Mouse (Mus musculus) liver, adult 2 months (tissue): ENCODE measurements around the gene Gm10577. TPM values are rescaled to one million over a fixed set of nuclear protein-coding genes. Genes with fewer than 3 reads are reported as not detected.

Source experiments
- DNase-seq: peaks from one replicate; pipeline ENCODE4 v3.0.0-alpha.2; 2011; ENCODE audit warnings: low read depth, low spot score; ENCODE audit errors: extremely low read depth
- H3K27ac ChIP-seq: fragments of 200-500 bp; replicated peaks from 2 replicates; pipeline ENCODE4 v1.5.1; 2012; ENCODE audit warnings: low read depth, mild to moderate bottlenecking, control low read depth, inconsistent platforms, low read length; ENCODE audit not compliant: insufficient read depth
- H3K27me3 ChIP-seq: fragments of 200-500 bp; 2 replicates; pipeline ENCODE4 v1.6.1; 2012; ENCODE audit warnings: mild to moderate bottlenecking, moderate library complexity, low read length, inconsistent platforms; ENCODE audit not compliant: control insufficient read depth, insufficient read depth
- H3K36me3 ChIP-seq: fragments of 200-500 bp; 2 replicates; pipeline ENCODE4 v1.6.1; 2012; ENCODE audit warnings: low read length, inconsistent platforms; ENCODE audit not compliant: control insufficient read depth, insufficient read depth
- H3K4me1 ChIP-seq: fragments of 200-500 bp; 2 replicates; pipeline ENCODE4 v1.6.1; 2011; ENCODE audit warnings: low read length; ENCODE audit not compliant: control insufficient read depth, insufficient read depth
- H3K4me3 ChIP-seq: fragments of 200-500 bp; 2 replicates; pipeline ENCODE4 v1.5.1; 2011; ENCODE audit warnings: low read depth, mild to moderate bottlenecking, control low read depth, low read length, moderate library complexity; ENCODE audit not compliant: insufficient read depth
- H3K79me2 ChIP-seq: fragments of 200-500 bp; 2 replicates; pipeline ENCODE4 v1.6.1; 2012; ENCODE audit warnings: inconsistent platforms, mild to moderate bottlenecking, low read length, moderate library complexity; ENCODE audit not compliant: control insufficient read depth, insufficient read depth
- H3K9ac ChIP-seq: fragments of 200-500 bp; 2 replicates; pipeline ENCODE4 v1.6.1; 2012; ENCODE audit warnings: low read depth, mild to moderate bottlenecking, control low read depth, inconsistent platforms, low read length
- CTCF ChIP-seq: fragments of 200-500 bp; IDR thresholded peaks from 2 replicates; pipeline ENCODE4 v1.5.1; 2011; ENCODE audit warnings: low read depth, low read length, control low read depth
- POLR2A ChIP-seq: fragments of 200-500 bp; IDR thresholded peaks from 2 replicates; pipeline ENCODE4 v1.6.1; 2011; ENCODE audit warnings: low read length, control low read depth; ENCODE audit not compliant: insufficient read depth; ENCODE audit errors: extremely low read depth
- WGBS: fragments of 180-500 bp; shearing (Covaris S2); methylation state at CpG from one replicate; pipeline ENCODE4 v1.1.7; 2018; 5-methylcytosine and 5-hydroxymethylcytosine counted together
- polyA plus RNA-seq: library from polyadenylated mRNA; depleted of rRNA; stranded (reverse); fragments of >200 nt; gene quantifications from 2 replicates; pipeline ENCODE4 v1.2.3, GENCODE M21; 2012
- total RNA-seq: library from RNA; depleted of rRNA; stranded (reverse); fragments of >200 nt; gene quantifications from 2 replicates; pipeline ENCODE4 v1.2.3, GENCODE M21; 2014

Gene Gm10577
- total and polyA plus RNA-seq, 2 experiments: not detected

DNA sequence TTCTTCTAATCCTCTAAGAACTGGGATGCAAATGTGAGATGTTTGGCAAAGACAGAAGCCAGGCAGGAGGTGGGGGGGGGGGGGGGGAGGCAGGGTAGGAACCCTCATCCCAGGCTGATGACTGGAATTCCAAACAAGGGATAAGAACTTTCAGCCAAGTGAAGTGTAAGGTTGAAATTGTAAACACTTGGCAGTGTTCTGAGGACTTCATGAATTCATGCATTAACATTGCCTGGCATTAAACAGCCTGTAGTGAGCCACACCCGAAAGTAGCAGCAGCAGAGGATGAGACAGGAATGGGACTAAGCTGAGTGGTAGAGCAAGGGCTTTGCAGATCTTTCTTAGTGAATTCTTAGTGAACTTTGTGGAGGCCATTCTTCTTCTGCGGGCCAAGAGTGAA is 6.5 kb upstream of the Gm10577 start:
- no peak overlapping the region for H3K9ac ChIP-seq
- DNase-seq: no peak
- no peak overlapping the region for H3K4me3 ChIP-seq
- WGBS: 72% methylated on average over 2 of the region's 2 CpGs
- no peaks in the 10 kb centered on the region for H3K27me3 ChIP-seq
- no peak overlapping the region for H3K27ac ChIP-seq
- TF ChIP-seq CTCF (no peak), POLR2A (no peak)
- no peaks in the 10 kb centered on the region for H3K4me1 ChIP-seq
- no peaks in the 10 kb centered on the region for H3K79me2 ChIP-seq
- H3K36me3 ChIP-seq: no peaks in the 10 kb centered on the region

DNA sequence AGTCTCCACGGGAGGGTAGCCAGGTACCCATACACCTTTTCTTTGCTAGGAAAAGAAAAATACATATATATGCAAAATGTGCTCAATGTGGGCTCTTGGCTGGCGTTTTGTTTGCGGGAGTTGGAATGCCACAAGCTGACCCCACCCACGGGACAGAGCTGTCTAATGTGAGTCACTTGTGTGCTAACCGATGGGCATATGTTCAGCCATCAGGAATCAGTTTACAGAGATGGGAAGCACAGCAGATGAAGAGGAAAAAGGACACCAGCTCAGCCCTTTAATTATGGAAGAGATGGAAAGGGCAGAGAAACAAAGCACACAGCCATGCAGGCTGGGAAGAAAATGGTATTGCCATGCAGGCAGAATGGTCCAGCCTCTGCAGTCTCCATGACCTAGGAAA is 6.1 kb upstream of the Gm10577 start:
- no peaks in the 10 kb centered on the region for H3K79me2 ChIP-seq
- H3K4me3 ChIP-seq: no peak overlapping the region
- WGBS: 80% methylated on average over 5 of the region's 5 CpGs
- H3K9ac ChIP-seq: no peak overlapping the region
- DNase-seq: no peak
- TF ChIP-seq POLR2A (no peak), CTCF (no peak)
- H3K36me3 ChIP-seq: no peaks in the 10 kb centered on the region
- H3K4me1 ChIP-seq: no peaks in the 10 kb centered on the region
- H3K27me3 ChIP-seq: no peaks in the 10 kb centered on the region
- H3K27ac ChIP-seq: no peak overlapping the region

DNA sequence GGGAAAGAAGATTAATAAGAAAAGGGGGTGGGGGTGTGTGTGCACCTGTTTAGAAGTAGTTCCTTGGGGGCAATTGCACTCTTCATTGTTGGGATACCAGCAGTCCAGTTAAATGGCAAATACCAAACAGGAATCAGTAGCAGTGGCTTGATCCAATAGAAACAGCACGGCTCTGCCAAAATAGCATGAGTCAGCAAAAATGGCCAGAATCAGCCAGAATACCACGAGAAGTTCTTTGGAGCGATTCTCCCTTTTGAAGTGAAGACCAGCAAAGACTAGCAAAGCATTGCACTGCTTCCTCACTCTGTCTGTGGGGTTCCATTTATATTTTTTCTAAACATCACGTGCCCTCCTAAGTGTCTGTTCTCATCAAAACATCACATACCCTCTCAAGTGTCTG is 2.7 kb downstream of the Gm10577 start:
- 80% methylated on average over 4 of the region's 4 CpGs for WGBS
- H3K27me3 ChIP-seq: no peaks in the 10 kb centered on the region
- TF ChIP-seq POLR2A (no peak), CTCF (no peak)
- H3K9ac ChIP-seq: no peak overlapping the region
- H3K36me3 ChIP-seq: no peaks in the 10 kb centered on the region
- no peaks in the 10 kb centered on the region for H3K79me2 ChIP-seq
- no peak for DNase-seq
- H3K4me3 ChIP-seq: no peak overlapping the region
- H3K27ac ChIP-seq: no peak overlapping the region
- H3K4me1 ChIP-seq: no peaks in the 10 kb centered on the region

DNA sequence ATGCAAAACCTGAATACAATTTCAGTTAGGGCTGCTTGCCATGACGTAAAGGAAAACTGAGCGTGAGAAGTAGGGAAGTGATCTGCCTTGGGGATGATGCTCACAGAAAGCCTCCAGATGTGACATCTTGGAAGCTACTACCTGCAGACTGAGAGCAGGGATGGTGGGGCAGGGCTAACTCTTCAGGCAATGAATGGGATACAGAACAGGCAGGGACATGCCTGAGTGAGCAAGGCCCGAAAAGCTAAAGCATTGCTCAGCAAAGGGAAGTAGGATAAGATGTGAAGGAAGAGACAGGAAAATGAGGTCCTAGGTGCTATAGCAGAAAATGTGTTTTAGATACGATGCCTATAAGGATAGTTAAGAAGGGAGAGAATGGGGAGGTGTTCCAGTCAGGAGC is 11.4 kb downstream of the Gm10577 start:
- no peak overlapping the region for H3K27ac ChIP-seq
- H3K4me1 ChIP-seq: no peaks in the 10 kb centered on the region
- 88% methylated on average over 4 of the region's 4 CpGs for WGBS
- no peak for DNase-seq
- H3K79me2 ChIP-seq: no peaks in the 10 kb centered on the region
- H3K4me3 ChIP-seq: no peak overlapping the region
- TF ChIP-seq POLR2A (no peak), CTCF (no peak)
- no peaks in the 10 kb centered on the region for H3K27me3 ChIP-seq
- H3K9ac ChIP-seq: no peak overlapping the region
- H3K36me3 ChIP-seq: no peaks in the 10 kb centered on the region

DNA sequence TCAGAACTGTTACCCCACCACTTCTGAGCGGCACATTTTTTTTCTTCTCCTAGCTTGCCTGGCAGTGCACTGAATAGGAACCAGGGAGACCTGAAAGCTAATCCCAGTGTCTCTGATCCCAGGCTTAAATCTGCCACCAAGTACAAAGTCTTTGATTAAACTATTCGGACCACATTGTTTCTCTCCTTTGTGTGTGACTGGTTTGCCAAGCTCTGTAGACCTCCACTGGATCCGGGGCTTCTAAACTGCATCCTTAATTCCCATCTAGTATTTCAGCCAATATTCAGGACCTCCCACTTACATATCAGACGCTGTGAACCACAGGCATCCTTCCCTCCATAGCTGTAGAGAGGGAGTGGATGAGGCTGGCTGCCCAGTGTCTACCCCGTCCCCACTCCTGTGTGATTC is 12.1 kb downstream of the Gm10577 start:
- TF ChIP-seq CTCF: no peak
- TF ChIP-seq POLR2A: no peak
- Histone ChIP-seq H3K4me3 (no peak overlapping the region), H3K27ac (no peak overlapping the region), H3K9ac (no peak overlapping the region), H3K27me3 (no peaks in the 10 kb centered on the region), H3K36me3 (no peaks in the 10 kb centered on the region), H3K4me1 (no peaks in the 10 kb centered on the region), H3K79me2 (no peaks in the 10 kb centered on the region)
- WGBS: 79% methylated on average over 5 of the region's 5 CpGs
- DNase-seq: no peak

DNA sequence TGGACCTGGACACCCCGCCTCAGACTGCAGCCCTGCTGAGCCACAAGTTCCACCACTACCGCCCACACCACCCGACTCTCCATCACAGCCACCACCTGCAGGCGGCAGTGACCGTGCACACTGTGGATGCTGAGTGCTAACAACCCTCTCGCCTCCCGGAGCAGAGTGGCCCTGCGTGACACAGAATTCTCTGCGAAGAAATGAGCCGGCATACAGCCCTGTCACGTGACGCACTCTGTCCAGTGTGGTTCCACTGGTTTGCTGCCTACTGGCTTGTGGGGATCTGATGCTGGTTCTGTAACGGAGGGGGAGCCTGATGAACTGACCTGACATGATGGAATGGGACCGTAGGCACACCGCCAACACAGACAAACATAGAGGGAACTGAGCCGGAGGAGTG is 17.5 kb downstream of the Gm10577 start:
- Histone ChIP-seq H3K27ac (no peak overlapping the region), H3K79me2 (no peaks in the 10 kb centered on the region), H3K36me3 (no peaks in the 10 kb centered on the region), H3K4me3 (no peak overlapping the region), H3K9ac (no peak overlapping the region), H3K27me3 (no peaks in the 10 kb centered on the region), H3K4me1 (no peaks in the 10 kb centered on the region)
- no peak for DNase-seq
- TF ChIP-seq CTCF: no peak
- no peak for TF ChIP-seq POLR2A
- WGBS: 87% methylated on average over 16 of the region's 16 CpGs
